Mouse (Mus musculus): ENCODE data around the gene Olfr789. TPM values are rescaled to one million over a fixed set of nuclear protein-coding genes. Genes with fewer than 3 reads are reported as not detected.

The Olfr789 gene
- total RNA-seq (2021) = not detected
- not detected in 2 replicates for polyA plus RNA-seq (2012; rRNA removed)
- long read RNA-seq = 0 reads

- H3K4me1 ChIP-seq (ENCODE audit: control insufficient read depth, insufficient read depth, low read length) = no peaks in the 10 kb centered on the region
Measured at GRCm38 (mm10) chr10:129484452-129484851, at the start of gene Olfr789. Gene Olfr789, plus strand, starts transcription at chr10:129484752.

GRCm38 (mm10) chr10:129461562-129461961 is 23.0 kb upstream of the Olfr789 start, which contains the start of gene Olfr787:
Gene Olfr787, plus strand, starts transcription at chr10:129461862.
- intact Hi-C loops (cut with DNase I) = no loop called here
- no peaks in the 10 kb centered on the region for H3K27me3 ChIP-seq (ENCODE audit: control insufficient read depth, insufficient read depth, low read length)
- no peak for DNase-seq
- no peaks in the 10 kb centered on the region for H3K79me2 ChIP-seq (replicated peaks; ENCODE audit: control insufficient read depth, insufficient read depth, low read length)
- no peak within 1 kb of the TSS for H3K9ac ChIP-seq (ENCODE audit: low read depth, low read length)
- 72% methylated on average over 3 of the region's 3 CpGs for WGBS
- H3K4me1 ChIP-seq (ENCODE audit: control insufficient read depth, insufficient read depth, low read length) = no peaks in the 10 kb centered on the region
- H3K36me3 ChIP-seq (ENCODE audit: control insufficient read depth, insufficient read depth, low read length) = no peaks in the 10 kb centered on the region
- H3K27ac ChIP-seq = no peak within 1 kb of the TSS
- TF ChIP-seq CTCF (IDR thresholded peaks at IDR 0.05) (no peak), EP300 (IDR thresholded peaks at IDR 0.05; ENCODE audit: insufficient read depth, low read depth, low read length) (no peak), POLR2A (IDR thresholded peaks at IDR 0.05; ENCODE audit: insufficient read depth, low read depth, low read length) (no peak)
- H3K4me3 ChIP-seq = no peak within 1 kb of the TSS

More at GRCm38 (mm10) chr10:129484452-129484851, at the start of gene Olfr789:
- H3K27ac ChIP-seq = no peak within 1 kb of the TSS
- TF ChIP-seq POLR2A (IDR thresholded peaks at IDR 0.05; ENCODE audit: insufficient read depth, low read depth, low read length) (no peak), CTCF (IDR thresholded peaks at IDR 0.05) (no peak), EP300 (IDR thresholded peaks at IDR 0.05; ENCODE audit: insufficient read depth, low read depth, low read length) (no peak)
- intact Hi-C loops (cut with DNase I) = no loop called here
- no peaks in the 10 kb centered on the region for H3K36me3 ChIP-seq (ENCODE audit: control insufficient read depth, insufficient read depth, low read length)
- H3K9ac ChIP-seq (ENCODE audit: low read depth, low read length) = no peak within 1 kb of the TSS
- H3K79me2 ChIP-seq (replicated peaks; ENCODE audit: control insufficient read depth, insufficient read depth, low read length) = no peaks in the 10 kb centered on the region
- H3K4me3 ChIP-seq = no peak within 1 kb of the TSS
- WGBS = 33% methylated on average over 2 of the region's 2 CpGs
- no peak for DNase-seq
- no peaks in the 10 kb centered on the region for H3K27me3 ChIP-seq (ENCODE audit: control insufficient read depth, insufficient read depth, low read length)

GRCm38 (mm10) chr10:129470698-129471097 is 13.9 kb upstream of the Olfr789 start, which contains the start of gene Olfr788:
Gene Olfr788, plus strand, starts transcription at chr10:129470998.
- intact Hi-C loops (cut with DNase I) = no loop called here
- no peak for TF ChIP-seq EP300 (IDR thresholded peaks at IDR 0.05; ENCODE audit: insufficient read depth, low read depth, low read length)
- no peak for TF ChIP-seq CTCF (IDR thresholded peaks at IDR 0.05)
- TF ChIP-seq POLR2A (IDR thresholded peaks at IDR 0.05; ENCODE audit: insufficient read depth, low read depth, low read length) = no peak
- H3K36me3 ChIP-seq (ENCODE audit: control insufficient read depth, insufficient read depth, low read length) = no peaks in the 10 kb centered on the region
- H3K4me1 ChIP-seq (ENCODE audit: control insufficient read depth, insufficient read depth, low read length) = no peaks in the 10 kb centered on the region
- DNase-seq = no peak
- H3K27ac ChIP-seq = no peak within 1 kb of the TSS
- H3K27me3 ChIP-seq (ENCODE audit: control insufficient read depth, insufficient read depth, low read length) = no peaks in the 10 kb centered on the region
- no peak within 1 kb of the TSS for H3K9ac ChIP-seq (ENCODE audit: low read depth, low read length)
- no peaks in the 10 kb centered on the region for H3K79me2 ChIP-seq (replicated peaks; ENCODE audit: control insufficient read depth, insufficient read depth, low read length)
- H3K4me3 ChIP-seq = no peak within 1 kb of the TSS

DNA sequence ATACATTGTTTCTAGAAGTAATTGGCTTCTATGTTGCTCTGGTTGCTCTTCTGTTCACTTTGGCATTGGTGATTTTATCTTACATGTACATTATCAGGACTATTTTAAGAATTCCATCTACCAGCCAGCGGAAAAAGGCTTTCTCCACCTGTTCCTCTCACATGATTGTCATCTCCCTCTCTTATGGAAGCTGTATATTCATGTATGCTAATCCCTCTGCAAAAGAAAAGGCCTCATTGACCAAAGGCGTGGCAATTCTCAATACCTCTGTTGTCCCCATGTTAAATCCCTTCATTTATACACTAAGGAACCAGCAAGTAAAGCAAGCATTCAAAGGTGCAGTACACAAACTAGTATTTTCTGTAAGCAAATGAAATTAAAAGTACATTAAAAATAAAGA is 11.3 kb upstream of the Olfr789 start:
- no peak overlapping the region for H3K4me3 ChIP-seq
- H3K27ac ChIP-seq = no peak overlapping the region
- H3K79me2 ChIP-seq (replicated peaks; ENCODE audit: control insufficient read depth, insufficient read depth, low read length) = no peaks in the 10 kb centered on the region
- intact Hi-C loops (cut with DNase I) = no loop called here
- no peak for DNase-seq
- 61% methylated on average over 2 of the region's 2 CpGs for WGBS
- no peak overlapping the region for H3K9ac ChIP-seq (ENCODE audit: low read depth, low read length)
- no peak for TF ChIP-seq EP300 (IDR thresholded peaks at IDR 0.05; ENCODE audit: insufficient read depth, low read depth, low read length)
- no peak for TF ChIP-seq CTCF (IDR thresholded peaks at IDR 0.05)
- TF ChIP-seq POLR2A (IDR thresholded peaks at IDR 0.05; ENCODE audit: insufficient read depth, low read depth, low read length) = no peak
- H3K36me3 ChIP-seq (ENCODE audit: control insufficient read depth, insufficient read depth, low read length) = no peaks in the 10 kb centered on the region
- H3K27me3 ChIP-seq (ENCODE audit: control insufficient read depth, insufficient read depth, low read length) = no peaks in the 10 kb centered on the region
- H3K4me1 ChIP-seq (ENCODE audit: control insufficient read depth, insufficient read depth, low read length) = no peaks in the 10 kb centered on the region

DNA sequence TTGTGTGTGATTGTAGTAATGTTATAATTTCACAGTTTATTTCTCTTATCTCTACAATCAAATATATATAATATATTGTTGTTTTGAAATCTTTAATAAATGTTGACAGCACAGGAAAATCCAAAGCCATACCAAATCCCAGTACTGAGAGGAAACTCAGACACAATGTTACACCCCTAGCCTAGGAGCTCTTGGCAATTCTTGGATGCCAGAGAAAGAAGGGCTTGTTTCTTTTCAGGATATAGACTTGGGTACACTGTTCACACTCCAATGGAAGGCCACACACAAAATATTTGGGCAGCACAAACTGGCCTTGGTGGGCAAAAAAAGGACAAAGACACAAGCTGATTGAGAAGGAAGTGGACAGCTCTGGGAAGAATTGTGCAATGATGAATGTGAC is 10.8 kb upstream of the Olfr789 start:
- intact Hi-C loops (cut with DNase I) = no loop called here
- H3K79me2 ChIP-seq (replicated peaks; ENCODE audit: control insufficient read depth, insufficient read depth, low read length) = no peaks in the 10 kb centered on the region
- no peaks in the 10 kb centered on the region for H3K4me1 ChIP-seq (ENCODE audit: control insufficient read depth, insufficient read depth, low read length)
- TF ChIP-seq EP300 (IDR thresholded peaks at IDR 0.05; ENCODE audit: insufficient read depth, low read depth, low read length) = no peak
- no peak for TF ChIP-seq CTCF (IDR thresholded peaks at IDR 0.05)
- TF ChIP-seq POLR2A (IDR thresholded peaks at IDR 0.05; ENCODE audit: insufficient read depth, low read depth, low read length) = no peak
- no peaks in the 10 kb centered on the region for H3K27me3 ChIP-seq (ENCODE audit: control insufficient read depth, insufficient read depth, low read length)
- no peak overlapping the region for H3K27ac ChIP-seq
- DNase-seq = no peak
- no peak overlapping the region for H3K4me3 ChIP-seq
- H3K36me3 ChIP-seq (ENCODE audit: control insufficient read depth, insufficient read depth, low read length) = no peaks in the 10 kb centered on the region
- no peak overlapping the region for H3K9ac ChIP-seq (ENCODE audit: low read depth, low read length)

- H3K4me3 ChIP-seq = no peak overlapping the region
- no peaks in the 10 kb centered on the region for H3K27me3 ChIP-seq (ENCODE audit: control insufficient read depth, insufficient read depth, low read length)
- TF ChIP-seq POLR2A (IDR thresholded peaks at IDR 0.05; ENCODE audit: insufficient read depth, low read depth, low read length) (no peak), EP300 (IDR thresholded peaks at IDR 0.05; ENCODE audit: insufficient read depth, low read depth, low read length) (no peak), CTCF (IDR thresholded peaks at IDR 0.05) (no peak)
- H3K79me2 ChIP-seq (replicated peaks; ENCODE audit: control insufficient read depth, insufficient read depth, low read length) = no peaks in the 10 kb centered on the region
- H3K9ac ChIP-seq (ENCODE audit: low read depth, low read length) = no peak overlapping the region
- WGBS = 62% methylated on average over 2 of the region's 2 CpGs
- no peak overlapping the region for H3K27ac ChIP-seq
- intact Hi-C loops (cut with DNase I) = no loop called here
- H3K36me3 ChIP-seq (ENCODE audit: control insufficient read depth, insufficient read depth, low read length) = no peaks in the 10 kb centered on the region
- no peak for DNase-seq
- H3K4me1 ChIP-seq (ENCODE audit: control insufficient read depth, insufficient read depth, low read length) = no peaks in the 10 kb centered on the region
Measured at GRCm38 (mm10) chr10:129490101-129490500, 5.5 kb downstream of the Olfr789 start.
